Comparison of ENCODE assay signal across 26 mouse cellular contexts in the genomic region with DNA sequence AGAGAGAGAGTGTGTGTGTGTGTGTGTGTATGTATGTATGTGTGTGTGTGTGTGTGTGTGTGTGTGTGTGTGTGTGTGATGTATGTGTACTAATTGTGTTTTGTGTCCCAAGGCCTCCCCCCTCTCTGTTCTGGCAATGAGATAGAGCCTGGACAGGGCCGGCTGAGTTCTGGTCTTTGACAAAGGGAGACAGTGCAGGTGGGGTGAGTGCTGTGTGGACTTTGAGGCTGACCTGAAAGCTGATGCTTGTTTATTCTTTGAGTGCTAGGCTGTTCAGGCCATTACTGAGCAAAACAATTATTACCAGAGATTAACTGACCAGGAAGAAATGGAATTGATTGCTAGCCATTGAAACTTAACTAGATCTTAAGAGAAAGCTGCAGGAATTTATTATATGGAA. TPM values are rescaled to one million over a fixed set of nuclear protein-coding genes. Genes with fewer than 3 reads are reported as not detected.
DNase-seq lines count a peak whose midpoint lies in the region; ATAC-seq and TF ChIP-seq lines count a peak whose summit lies in the region.
"Had no signal": no experiment of that assay in that cellular context is flagged by ENCODE, and none has a peak within 500 bp of the region (broad histone marks: within the 10 kb centered on the region; RNA-seq: fewer than 3 reads in every experiment).

No protein-coding gene starts in this region.

- TF ChIP-seq CTCF in kidney, adult 2 months (conservative IDR thresholded peaks at IDR 0.05; ENCODE audit: insufficient read depth, insufficient read length, low read depth, low read length), result no peak
- no peak for TF ChIP-seq CTCF in liver, postnatal 0 days (IDR thresholded peaks at IDR 0.05; ENCODE audit: low read depth)

- no peak for TF ChIP-seq POLR2A in kidney, adult 2 months (IDR thresholded peaks at IDR 0.05; ENCODE audit: low read depth, low read length)

- no peaks in the 10 kb centered on the region for H3K27me3 ChIP-seq in kidney, adult 2 months (replicated peaks; ENCODE audit: control insufficient read depth, insufficient read depth, low read length)
- no peaks in the 10 kb centered on the region for H3K27me3 ChIP-seq in kidney, embryonic 15.5 days
- H3K27me3 ChIP-seq in liver, postnatal 0 days (ENCODE audit: insufficient read depth, low read length), result no peaks in the 10 kb centered on the region
- H3K27me3 ChIP-seq: embryonic facial prominence, embryonic 13.5 days; heart, embryonic 15.5 days; limb, embryonic 12.5 days; neural tube, embryonic 15.5 days had no signal

- peaks cover 10% of the 10 kb centered on the region; the same call in 1 of the 2 replicates for H3K4me1 ChIP-seq in kidney, adult 2 months (ENCODE audit: control insufficient read depth, insufficient read depth, low read length)
- peaks cover 32% of the 10 kb centered on the region for H3K4me1 ChIP-seq in kidney, embryonic 15.5 days
- peaks cover 10% of the 10 kb centered on the region for H3K4me1 ChIP-seq in liver, postnatal 0 days (ENCODE audit: insufficient read depth)
- H3K4me1 ChIP-seq: limb, embryonic 12.5 days had no signal

- DNase-seq in kidney, adult 2 months, result peak; percentile 87
- DNase-seq in kidney, adult 8-10 months, result peak; percentile 61 to 76
- DNase-seq in kidney, postnatal 10 days, result peak; percentile 52
- no peak for DNase-seq in liver, postnatal 0 days
- no peak for DNase-seq in urinary bladder, postnatal 14 days (ENCODE audit: low spot score)
- DNase-seq: adrenal gland, postnatal 25 days; cerebellum, adult 11-12 months; cerebellum, adult 9-11 months; embryo, embryonic 11 days; lung, adult 18-20 months; lung, postnatal 10 days; midbrain, embryonic 14.5 days; retina, postnatal 1 day; right cerebral cortex, postnatal 14 days; thymus, postnatal 4 days had no signal

- H3K4me3 ChIP-seq in kidney, adult 2 months (ENCODE audit: insufficient read depth, low read depth, low read length), result no peak overlapping the region
- H3K4me3 ChIP-seq in kidney, embryonic 15.5 days (replicated peaks), result no peak overlapping the region
- H3K4me3 ChIP-seq in liver, postnatal 0 days (ENCODE audit: low read depth, low read length), result no peak overlapping the region
- H3K4me3 ChIP-seq: embryonic facial prominence, embryonic 13.5 days; heart, embryonic 15.5 days; left cerebral cortex, adult 2 months; limb, embryonic 12.5 days; neural tube, embryonic 15.5 days had no signal

- WGBS in kidney, adult 2 months, result 13% methylated on average over 1 of the region's 1 CpGs
- WGBS in kidney, embryonic 15.5 days, result 41% methylated on average over 1 of the region's 1 CpGs
- WGBS in liver, postnatal 0 days (ENCODE audit: insufficient replicate concordance), result 39% methylated on average over 1 of the region's 1 CpGs

- peak overlapping the region; percentile 88 for H3K27ac ChIP-seq in kidney, adult 2 months (ENCODE audit: insufficient read depth, low read depth, low read length)
- no peak overlapping the region for H3K27ac ChIP-seq in kidney, embryonic 15.5 days
- H3K27ac ChIP-seq in liver, postnatal 0 days (ENCODE audit: low read depth), result 0 out of 2 replicates have a peak overlapping the region, but pooled peaks have one; percentile 66
- H3K27ac ChIP-seq: heart, embryonic 15.5 days; left cerebral cortex, adult 2 months; limb, embryonic 12.5 days; macrophage; neural tube, embryonic 15.5 days had no signal

- H3K36me3 ChIP-seq in kidney, adult 2 months (ENCODE audit: control insufficient read depth, insufficient read depth, low read length), result peaks cover 1% of the 10 kb centered on the region; the same call in 1 of the 2 replicates
- peaks cover 54% of the 10 kb centered on the region for H3K36me3 ChIP-seq in kidney, embryonic 15.5 days
- H3K36me3 ChIP-seq in liver, postnatal 0 days (replicated peaks; ENCODE audit: insufficient read depth, low read length), result peaks cover 36% of the 10 kb centered on the region

- H3K9me3 ChIP-seq in kidney, embryonic 15.5 days (replicated peaks), result no peaks in the 10 kb centered on the region
- no peaks in the 10 kb centered on the region for H3K9me3 ChIP-seq in liver, postnatal 0 days (ENCODE audit: low read length)
- H3K9me3 ChIP-seq: embryonic facial prominence, embryonic 13.5 days; heart, embryonic 15.5 days; limb, embryonic 12.5 days; neural tube, embryonic 15.5 days had no signal

- no peak overlapping the region for H3K9ac ChIP-seq in kidney, embryonic 15.5 days
- H3K9ac ChIP-seq in liver, postnatal 0 days (replicated peaks), result no peak overlapping the region
- H3K9ac ChIP-seq: heart, embryonic 15.5 days; neural tube, embryonic 15.5 days had no signal

- ATAC-seq in kidney, embryonic 15.5 days (replicated peaks; ENCODE audit: low FRiP score), result no peak
- peak; percentile 73 for ATAC-seq in liver, postnatal 0 days
- no peak for ATAC-seq in megakaryocyte-erythroid progenitor cell, adult 5-6 weeks (replicated peaks; ENCODE audit: low FRiP score, low TSS enrichment, poor library complexity, severe bottlenecking)
- ATAC-seq: CD4-positive, CD25-positive, alpha-beta regulatory T cell, adult 4 months; forebrain, embryonic 16.5 days; hindbrain, embryonic 16.5 days had no signal

- no peak overlapping the region for H3K4me2 ChIP-seq in kidney, embryonic 15.5 days
- 0 out of 2 replicates have a peak overlapping the region, but pooled peaks have one; percentile 24 for H3K4me2 ChIP-seq in liver, postnatal 0 days (ENCODE audit: low read depth, low read length)
- H3K4me2 ChIP-seq: embryonic facial prominence, embryonic 13.5 days; heart, embryonic 15.5 days; limb, embryonic 12.5 days; neural tube, embryonic 15.5 days had no signal

- TF ChIP-seq EP300 in liver, postnatal 0 days (IDR thresholded peaks at IDR 0.05; ENCODE audit: low read depth), result no peak

RNA-seq across cellular contexts. Expression of gene 9530068E07Rik, which starts 6.3 kb away (rescaled TPM):
- 219 and 245 TPM in 2 replicates for polyA plus RNA-seq in kidney, adult 2 months (2012; rRNA removed)
- polyA plus RNA-seq in kidney, embryonic 15.5 days (2015; fragmentation: Nextera tagmentation; extraction: Ambion mirVana), result 217 and 219 TPM in 2 replicates
- polyA plus RNA-seq in liver, postnatal 0 days (2015; fragmentation: Nextera tagmentation; extraction: Ambion mirVana), result 82.4 and 88.9 TPM in 2 replicates
- 49.7 and 60.7 TPM in 2 replicates for total RNA-seq in megakaryocyte-erythroid progenitor cell, adult 5-6 weeks (2014; fragmentation: Nextera tagmentation)
- total RNA-seq in megakaryocyte-erythroid progenitor cell, adult 5-6 weeks (2017), result 51.1 and 58.3 TPM in 2 replicates

RNA-seq across cellular contexts. Expression of gene Vdac1, which starts 41.9 kb away (rescaled TPM):
- 259 and 341 TPM in 2 replicates for polyA plus RNA-seq in kidney, adult 2 months (2012; rRNA removed)
- 336 and 358 TPM in 2 replicates for polyA plus RNA-seq in kidney, embryonic 15.5 days (2015; fragmentation: Nextera tagmentation; extraction: Ambion mirVana)
- polyA plus RNA-seq in liver, postnatal 0 days (2015; fragmentation: Nextera tagmentation; extraction: Ambion mirVana), result 101 and 104 TPM in 2 replicates
- 192 and 199 TPM in 2 replicates for total RNA-seq in megakaryocyte-erythroid progenitor cell, adult 5-6 weeks (2014; fragmentation: Nextera tagmentation)
- 232 and 301 TPM in 2 replicates for total RNA-seq in megakaryocyte-erythroid progenitor cell, adult 5-6 weeks (2017)

Comparison
In these comparisons a context has a peak if more than half of its experiments do, and no peak if none do; other contexts are left out.
1. DNase-seq: peak in kidney, adult 2 months (single experiment), kidney, adult 8-10 months (2 of 2) and kidney, postnatal 10 days (single experiment); none in liver, postnatal 0 days (single experiment) and urinary bladder, postnatal 14 days (single experiment).